Mouse (Mus musculus): ENCODE data around the gene Skp1a.

DNA sequence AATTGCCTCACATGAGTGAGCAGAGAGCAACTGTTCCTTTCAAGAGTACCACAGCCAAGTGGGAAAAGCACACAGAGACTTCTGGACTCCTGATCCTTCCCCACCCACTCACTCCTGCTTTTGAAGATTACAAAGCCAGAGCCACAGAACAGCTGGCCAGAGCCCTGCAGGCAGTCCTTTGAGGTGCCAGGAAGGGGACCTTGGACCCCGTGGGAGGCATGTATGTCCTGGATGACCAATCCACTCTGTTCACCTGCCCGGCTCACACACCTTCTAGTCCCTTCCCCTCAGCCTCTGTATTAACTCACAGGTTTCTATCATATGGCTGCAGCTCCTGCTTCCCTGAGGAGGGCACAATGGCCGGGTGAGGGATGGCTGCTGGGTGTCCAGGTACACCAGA is 25.6 kb downstream of the Skp1a start:
- TF ChIP-seq CTCF (IDR thresholded peaks at IDR 0.05; ENCODE audit: borderline replicate concordance, extremely low read depth, insufficient read depth, insufficient read length), result no peak
- no peak for TF ChIP-seq POLR2A (IDR thresholded peaks at IDR 0.05; ENCODE audit: borderline replicate concordance, extremely low read depth, insufficient read depth, insufficient read length, poor library complexity, severe bottlenecking)
